Mouse (Mus musculus): ENCODE measurements at regions not wholly inside any gene's neighbourhood (a gene's known extent, or its start where the extent isn't known, plus 50 kb on each side); places are given as distances from the start of the nearest gene placed in this dataset.

- TF ChIP-seq CTCF (conservative IDR thresholded peaks at IDR 0.05; ENCODE audit: low read length) (no peak), NANOG (IDR thresholded peaks at IDR 0.05; ENCODE audit: borderline replicate concordance, low read length) (no peak), POU5F1 (IDR thresholded peaks at IDR 0.05; ENCODE audit: borderline replicate concordance, low read length) (no peak)
Observed at GRCm38 (mm10) chr13:7110572-7110971, 462.0 kb upstream of the Pfkp start.
